In the genomic region with DNA sequence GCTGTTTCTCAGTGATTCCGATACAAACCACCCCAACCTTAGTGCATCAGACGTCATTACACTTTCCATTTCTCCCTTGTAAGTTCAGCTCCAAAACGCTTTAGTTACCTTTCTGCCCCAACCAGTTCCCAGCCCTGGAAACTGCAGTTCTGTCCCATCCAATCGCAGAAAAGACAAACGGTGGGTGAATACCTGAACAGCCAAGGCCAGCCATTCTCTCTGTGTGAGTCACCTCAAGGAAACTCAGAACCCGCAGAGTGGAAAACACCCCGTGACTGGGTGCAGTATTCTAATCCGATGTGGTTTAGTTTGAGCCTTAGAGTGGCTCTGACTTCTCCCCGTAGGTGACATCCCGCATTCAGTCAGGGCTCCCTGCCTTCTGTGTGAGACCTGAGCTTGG, we compare ENCODE assay signal across 18 mouse cellular contexts. TPM values are rescaled to one million over a fixed set of nuclear protein-coding genes. Genes with fewer than 3 reads are reported as not detected.
"Had no signal": no experiment of that assay in that cellular context is flagged by ENCODE, and none has a peak within 500 bp of the region (broad histone marks: within the 10 kb centered on the region; RNA-seq: fewer than 3 reads in every experiment).

No protein-coding gene starts in this region.

- ATAC-seq: intestine, postnatal 0 days; liver, postnatal 0 days had no signal

- DNase-seq: kidney, adult 9 months; kidney, postnatal 4 days; liver, embryonic 13.5 days; liver, postnatal 0 days; lung, postnatal 14 days; midbrain, embryonic 14.5 days; thymus, adult 18-20 months; thymus, postnatal 14 days had no signal

- H3K4me2 ChIP-seq: limb, embryonic 15.5 days; liver, embryonic 13.5 days; lung, embryonic 15.5 days; neural tube, embryonic 12.5 days had no signal

- H3K9me3 ChIP-seq: limb, embryonic 15.5 days; liver, embryonic 13.5 days; lung, embryonic 15.5 days; neural tube, embryonic 12.5 days had no signal

- H3K36me3 ChIP-seq: limb, embryonic 15.5 days; liver, embryonic 13.5 days; lung, embryonic 15.5 days; neural tube, embryonic 12.5 days had no signal

- H3K27ac ChIP-seq: kidney, postnatal 0 days; left cerebral cortex, adult 2 months; limb, embryonic 15.5 days; liver, embryonic 13.5 days; lung, embryonic 15.5 days; macrophage; neural tube, embryonic 12.5 days had no signal

- H3K4me3 ChIP-seq: left cerebral cortex, adult 2 months; limb, embryonic 15.5 days; liver, embryonic 13.5 days; lung, embryonic 15.5 days; myocyte; neural tube, embryonic 12.5 days had no signal

- H3K4me1 ChIP-seq: liver, embryonic 13.5 days; neural tube, embryonic 12.5 days had no signal

- H3K27me3 ChIP-seq: limb, embryonic 15.5 days; liver, embryonic 13.5 days; lung, embryonic 15.5 days; neural tube, embryonic 12.5 days had no signal

- H3K9ac ChIP-seq: limb, embryonic 15.5 days; liver, embryonic 13.5 days; liver, postnatal 0 days; lung, embryonic 15.5 days; neural tube, embryonic 12.5 days had no signal

RNA-seq across cellular contexts. Expression of a gene that starts 2.2 kb away (rescaled TPM):
- polyA plus RNA-seq: intestine, postnatal 0 days; kidney, postnatal 0 days; limb, embryonic 11.5 days; limb, embryonic 15.5 days; liver, embryonic 13.5 days; liver, postnatal 0 days; lung, embryonic 15.5 days; macrophage; midbrain, embryonic 14.5 days; myocyte; neural tube, embryonic 12.5 days; stomach, embryonic 14.5 days had no signal

RNA-seq across cellular contexts. Expression of a gene that starts 43.1 kb away (rescaled TPM):
- polyA plus RNA-seq: macrophage, myocyte had no signal
